Mouse (Mus musculus) midbrain, postnatal 0 days (tissue): ENCODE results near the gene Mmp2. TPM values are rescaled to one million over a fixed set of nuclear protein-coding genes. Genes with fewer than 3 reads are reported as not detected.
A peak's percentile ranks its signal among the peaks of the same experiment; 100 is the strongest.

ENCODE experiments used
- ATAC-seq: fragments of 200-750 bp; cut with Nextera tagmentation; 2 replicates; pipeline ENCODE4 v1.8.0; 2017; ENCODE audit warnings: moderate number of reproducible peaks, mild to moderate bottlenecking, moderate TSS enrichment, moderate library complexity; ENCODE audit not compliant: low FRiP score
- DNase-seq: peaks from one replicate; pipeline ENCODE4 v3.0.0-alpha.2; 2015; ENCODE audit warnings: low spot score
- H3K27ac ChIP-seq: fragments of 300-500 bp; sonication (generic); 2 replicates; pipeline ENCODE4 v1.5.1; 2014; ENCODE audit warnings: low read depth, mild to moderate bottlenecking, low read length, mixed read lengths
- H3K27me3 ChIP-seq: fragments of 300-500 bp; sonication (generic); 2 replicates; pipeline ENCODE4 v1.6.1; 2014; ENCODE audit warnings: low read length, control low read depth, mixed read lengths; ENCODE audit not compliant: insufficient read depth
- H3K36me3 ChIP-seq: fragments of 300-500 bp; sonication (generic); 2 replicates; pipeline ENCODE4 v1.6.1; 2014; ENCODE audit warnings: low read length, control low read depth, mixed read lengths; ENCODE audit not compliant: insufficient read depth
- H3K4me1 ChIP-seq: fragments of 300-500 bp; sonication (generic); 2 replicates; pipeline ENCODE4 v1.6.1; 2014; ENCODE audit warnings: mild to moderate bottlenecking, control low read depth, antibody characterized with exemption, low read length, mixed read lengths; ENCODE audit not compliant: insufficient read depth
- H3K4me2 ChIP-seq: fragments of 300-500 bp; sonication (generic); 2 replicates; pipeline ENCODE4 v1.6.1; 2014; ENCODE audit warnings: low read depth, mild to moderate bottlenecking, low read length, mixed read lengths; ENCODE audit not compliant: poor library complexity, severe bottlenecking
- H3K4me3 ChIP-seq: fragments of 300-500 bp; sonication (generic); 2 replicates; pipeline ENCODE4 v1.5.1; 2014; ENCODE audit warnings: low read depth, mild to moderate bottlenecking, low read length, moderate library complexity
- H3K9ac ChIP-seq: fragments of 300-500 bp; sonication (generic); replicated peaks from 2 replicates; pipeline ENCODE4 v1.6.1; 2014; ENCODE audit warnings: mild to moderate bottlenecking, low read length, moderate library complexity, mixed read lengths; ENCODE audit not compliant: poor library complexity, severe bottlenecking
- H3K9me3 ChIP-seq: fragments of 300-500 bp; sonication (generic); 2 replicates; pipeline ENCODE4 v1.6.1; 2016; ENCODE audit warnings: low read length, control low read depth
- CTCF ChIP-seq: IDR thresholded peaks from 2 replicates; pipeline ENCODE4 v1.5.1; 2016; ENCODE audit warnings: antibody characterized with exemption, mild to moderate bottlenecking
- WGBS: fragments of 180-500 bp; shearing (Covaris S2); extraction: QIAGEN DNeasy Blood & Tissue Kit; methylation state at CpG from one replicate; pipeline ENCODE4 v1.1.7; 2014; 5-methylcytosine and 5-hydroxymethylcytosine counted together
- polyA plus RNA-seq: library from polyadenylated mRNA; unstranded; fragments of >200 nt; fragmentation: Nextera tagmentation; extraction: Ambion mirVana; gene quantifications from 2 replicates; pipeline ENCODE4 v1.2.1, GENCODE M21; 2015
- total RNA-seq: library from RNA; depleted of rRNA; stranded (reverse); fragments of >200 nt; gene quantifications from 2 replicates; pipeline ENCODE4 v1.2.3, GENCODE M21; 2014

The Mmp2 gene
- total and polyA plus RNA-seq, 2 experiments from 2014 or later = 16.1 to 16.5 TPM

DNA sequence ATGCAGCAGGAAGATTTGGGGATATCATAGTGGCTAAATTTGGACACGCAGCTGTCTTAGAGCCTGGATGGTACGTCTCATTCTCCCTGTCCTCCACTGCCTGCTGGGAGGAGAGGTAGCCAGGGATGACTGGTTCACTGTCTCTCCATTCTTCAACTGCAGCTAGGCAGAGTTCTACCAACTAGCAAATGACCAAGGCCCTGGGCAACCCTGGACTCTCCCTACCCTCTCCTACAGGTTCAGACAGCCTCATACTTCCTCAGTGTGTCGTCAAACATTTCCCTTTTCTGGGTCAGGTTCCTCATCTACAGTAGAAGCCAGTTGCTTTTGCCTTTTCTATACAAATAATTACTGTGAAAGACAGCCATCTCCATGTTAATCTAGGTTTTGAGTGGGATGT lies 27.6 kb downstream of the Mmp2 start:
- H3K27me3 ChIP-seq = 0 out of 2 replicates have a peak, but pooled peaks cover 6% of the 10 kb centered on the region
- H3K27ac ChIP-seq = no peak overlapping the region
- H3K36me3 ChIP-seq = no peaks in the 10 kb centered on the region
- DNase-seq (no peak), ATAC-seq (no peak)
- H3K4me1 ChIP-seq = 0 out of 2 replicates have a peak, but pooled peaks cover 2% of the 10 kb centered on the region
- no peak for TF ChIP-seq CTCF
- WGBS = 83% methylated on average over 3 of the region's 3 CpGs
- peak overlapping the region; percentile 54; the same call in 1 of the 2 replicates for H3K4me3 ChIP-seq
- H3K9me3 ChIP-seq = no peaks in the 10 kb centered on the region
- H3K9ac ChIP-seq = no peak overlapping the region
- peak overlapping the region; percentile 67 for H3K4me2 ChIP-seq

DNA sequence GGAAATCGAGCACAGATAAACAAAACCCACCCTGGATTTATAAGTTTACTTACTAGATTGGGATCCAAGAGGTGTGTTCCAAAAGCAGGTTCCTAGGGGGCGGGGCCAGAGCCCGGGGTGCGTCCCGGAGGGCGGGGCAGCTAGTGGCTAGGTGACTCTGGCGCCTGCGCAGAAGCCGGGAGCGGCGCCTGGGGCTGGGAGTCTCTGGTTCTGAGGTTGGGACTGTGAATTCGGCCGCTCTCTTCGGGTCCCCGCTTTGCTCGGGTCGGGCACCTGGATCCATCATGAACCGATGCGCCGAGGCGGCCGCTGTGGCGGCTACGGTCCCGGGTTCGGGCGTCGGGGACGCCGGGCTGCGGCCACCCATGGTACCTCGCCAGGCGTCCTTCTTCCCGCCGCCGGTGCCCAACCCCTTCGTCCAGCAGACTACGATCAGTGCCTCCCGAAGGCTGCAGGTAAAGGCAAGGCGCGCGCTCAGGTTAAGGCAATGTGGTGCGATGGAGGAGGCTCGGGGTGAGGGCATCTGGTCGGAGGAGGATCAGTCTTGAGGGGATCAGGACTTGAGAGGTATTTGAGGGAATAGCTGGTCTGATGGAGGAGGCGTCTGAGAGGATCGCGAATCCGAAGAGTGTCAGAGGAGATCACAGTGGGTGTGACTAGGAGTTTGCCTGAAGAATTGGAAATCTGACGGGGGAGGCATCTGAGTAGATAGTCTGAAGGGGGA lies 28.2 kb downstream of the Mmp2 start, which contains the start of gene Lpcat2:
TSS of gene Lpcat2 (plus strand) at position 169 of the 724 bp plus-strand sequence.
- no peak for TF ChIP-seq CTCF
- H3K4me1 ChIP-seq = 0 out of 2 replicates have a peak, but pooled peaks cover 2% of the 10 kb centered on the region
- DNase-seq (peak; percentile 77), ATAC-seq (peak; percentile 70; the same call in 1 of the 2 replicates)
- H3K27me3 ChIP-seq = 0 out of 2 replicates have a peak, but pooled peaks cover 6% of the 10 kb centered on the region
- H3K27ac ChIP-seq = peak within 1 kb of the TSS; percentile 48
- no peaks in the 10 kb centered on the region for H3K36me3 ChIP-seq
- peak within 1 kb of the TSS; percentile 54 for H3K4me3 ChIP-seq
- peak within 1 kb of the TSS; percentile 67 for H3K4me2 ChIP-seq
- peak within 1 kb of the TSS; percentile 55 for H3K9ac ChIP-seq
- WGBS = 1% methylated on average over 47 of the region's 50 CpGs
- H3K9me3 ChIP-seq = no peaks in the 10 kb centered on the region

DNA sequence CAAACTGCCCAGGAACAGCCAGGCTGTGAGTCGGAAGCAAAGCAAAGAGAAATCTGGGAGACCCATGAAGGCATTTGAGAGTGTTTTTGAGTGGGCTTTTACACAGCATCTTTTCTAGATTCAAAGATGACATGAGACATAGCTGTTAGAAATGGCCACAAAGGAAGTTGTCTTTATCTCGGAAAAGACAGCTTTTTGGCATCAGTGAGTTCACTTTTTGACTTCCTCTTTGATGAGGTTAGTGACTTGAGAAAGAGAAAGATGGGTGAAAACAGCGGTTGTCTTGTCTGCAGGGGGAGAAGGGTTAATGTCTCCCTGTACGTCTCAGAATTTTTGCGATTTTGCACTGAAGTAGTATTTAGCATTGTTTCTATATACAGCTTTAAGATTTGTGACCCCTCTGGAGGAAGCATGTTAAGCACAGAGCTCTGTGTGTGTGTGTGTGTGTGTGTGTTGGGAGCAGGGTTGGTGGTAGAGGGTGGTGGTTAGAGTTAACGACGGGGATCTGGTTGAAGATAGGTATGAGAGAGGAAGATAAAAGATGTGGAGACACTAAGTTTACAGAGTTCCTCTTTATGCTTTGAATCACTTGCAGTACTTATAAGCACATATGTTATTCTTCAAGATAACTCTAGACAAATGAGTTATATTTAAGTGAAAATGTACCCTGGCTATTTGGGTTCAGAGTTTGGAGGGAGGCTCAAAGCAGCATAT lies 29.3 kb downstream of the Mmp2 start:
- ATAC-seq (no peak), DNase-seq (no peak)
- no peaks in the 10 kb centered on the region for H3K36me3 ChIP-seq
- no peaks in the 10 kb centered on the region for H3K9me3 ChIP-seq
- 0 out of 2 replicates have a peak, but pooled peaks cover 2% of the 10 kb centered on the region for H3K4me1 ChIP-seq
- 92% methylated on average over 7 of the region's 7 CpGs for WGBS
- peak overlapping the region; percentile 67 for H3K4me2 ChIP-seq
- no peak overlapping the region for H3K27ac ChIP-seq
- H3K27me3 ChIP-seq = 0 out of 2 replicates have a peak, but pooled peaks cover 6% of the 10 kb centered on the region
- H3K9ac ChIP-seq = no peak overlapping the region
- no peak for TF ChIP-seq CTCF
- H3K4me3 ChIP-seq = peak overlapping the region; percentile 54

DNA sequence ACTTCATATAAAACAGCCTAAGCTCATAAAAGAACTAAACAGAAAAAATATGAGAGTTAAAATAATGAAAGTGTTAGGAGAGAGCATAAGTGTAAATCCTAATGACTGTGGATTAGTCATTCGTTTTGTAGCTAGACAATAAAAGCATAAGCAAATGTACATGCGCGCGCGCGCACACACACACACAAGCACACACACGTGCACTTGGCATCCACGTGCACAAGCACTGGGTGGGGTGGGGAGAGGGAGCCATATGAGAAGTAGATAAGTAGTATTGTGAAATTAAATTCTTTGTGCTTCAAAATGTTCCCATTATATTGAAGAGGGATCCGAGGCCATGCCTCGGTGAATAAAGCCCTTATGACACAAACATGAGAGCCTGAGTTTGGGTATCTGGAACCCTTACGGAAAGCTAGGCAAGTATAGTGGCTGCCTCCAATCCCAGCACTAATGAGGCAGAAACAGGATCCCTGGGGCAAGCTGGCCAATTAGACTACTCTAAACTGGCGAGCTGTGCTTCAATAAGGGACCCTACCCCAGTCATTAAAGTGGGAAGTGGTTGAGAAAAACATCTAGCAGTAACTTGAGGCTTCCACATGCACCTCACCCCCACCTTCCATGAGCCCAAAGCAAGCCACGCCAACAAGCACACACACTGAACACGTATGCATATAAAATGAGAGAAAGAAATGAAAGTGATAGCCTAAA lies 31.5 kb downstream of the Mmp2 start:
- H3K4me2 ChIP-seq = no peak overlapping the region
- no peak overlapping the region for H3K27ac ChIP-seq
- no peaks in the 10 kb centered on the region for H3K36me3 ChIP-seq
- no peaks in the 10 kb centered on the region for H3K4me1 ChIP-seq
- no peaks in the 10 kb centered on the region for H3K9me3 ChIP-seq
- no peak for ATAC-seq
- TF ChIP-seq CTCF = no peak
- H3K9ac ChIP-seq = no peak overlapping the region
- H3K27me3 ChIP-seq = 0 out of 2 replicates have a peak, but pooled peaks cover 4% of the 10 kb centered on the region
- 85% methylated on average over 14 of the region's 14 CpGs for WGBS
- H3K4me3 ChIP-seq = no peak overlapping the region
- no peak for DNase-seq

DNA sequence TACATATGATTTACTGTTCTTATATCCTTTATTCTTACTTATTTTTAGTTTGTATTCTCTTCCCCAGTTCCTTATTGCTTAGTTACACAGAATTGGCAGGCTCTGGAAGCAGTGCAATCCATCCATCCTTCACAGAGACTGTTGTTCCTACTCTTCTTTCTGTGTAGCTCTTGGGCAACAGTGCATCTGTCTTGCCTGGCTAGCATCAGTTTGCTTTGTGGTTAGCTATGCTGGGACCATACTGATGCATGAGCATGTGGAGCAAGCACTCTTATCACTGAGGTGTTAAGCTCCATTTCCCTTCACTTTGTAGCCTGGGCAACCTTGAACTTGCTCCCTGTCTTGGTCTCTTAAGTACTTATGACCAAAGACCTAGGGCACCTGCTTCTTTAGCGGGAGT lies 34.9 kb downstream of the Mmp2 start:
- Histone ChIP-seq H3K9me3 (no peaks in the 10 kb centered on the region), H3K36me3 (no peaks in the 10 kb centered on the region), H3K4me3 (no peak overlapping the region), H3K4me2 (no peak overlapping the region), H3K9ac (no peak overlapping the region), H3K4me1 (no peaks in the 10 kb centered on the region), H3K27me3 (no peaks in the 10 kb centered on the region), H3K27ac (no peak overlapping the region)
- ATAC-seq (no peak), DNase-seq (no peak)
- TF ChIP-seq CTCF = no peak
- WGBS = 100% methylated on average over 1 of the region's 1 CpGs
